Mouse (Mus musculus): ENCODE measurements around the gene Mgll. TPM values are rescaled to one million over a fixed set of nuclear protein-coding genes. Genes with fewer than 3 reads are reported as not detected.

Gene Mgll
- polyA plus RNA-seq, 1 experiment = 63.4 TPM

- 69% methylated on average over 3 of the region's 3 CpGs for WGBS
- no peak for DNase-seq
- H3K4me3 ChIP-seq (replicated peaks; ENCODE audit: insufficient read depth, low read depth, low read length) = no peak overlapping the region
- no peak for TF ChIP-seq CTCF (IDR thresholded peaks at IDR 0.05; ENCODE audit: borderline replicate concordance, insufficient read depth, low read depth, low read length)
- no peaks in the 10 kb centered on the region for H3K27me3 ChIP-seq (ENCODE audit: control insufficient read depth, insufficient read depth, low read length)
- no peaks in the 10 kb centered on the region for H3K4me1 ChIP-seq (ENCODE audit: control insufficient read depth, insufficient read depth, low read length)
- H3K27ac ChIP-seq (ENCODE audit: insufficient read depth, low read length) = no peak overlapping the region
These were observed 35.5 kb upstream of the Mgll start for GRCm38 (mm10) chr6:88688712-88689111.

- no peak for DNase-seq
- no peaks in the 10 kb centered on the region for H3K27me3 ChIP-seq (ENCODE audit: control insufficient read depth, insufficient read depth, low read length)
- no peak overlapping the region for H3K4me3 ChIP-seq (replicated peaks; ENCODE audit: insufficient read depth, low read depth, low read length)
- no peak for TF ChIP-seq CTCF (IDR thresholded peaks at IDR 0.05; ENCODE audit: borderline replicate concordance, insufficient read depth, low read depth, low read length)
- no peak for TF ChIP-seq POLR2A (IDR thresholded peaks at IDR 0.05; ENCODE audit: borderline replicate concordance, insufficient read depth, low read length)
- 81% methylated on average over 3 of the region's 3 CpGs for WGBS
- H3K4me1 ChIP-seq (ENCODE audit: control insufficient read depth, insufficient read depth, low read length) = no peaks in the 10 kb centered on the region
- H3K27ac ChIP-seq (ENCODE audit: insufficient read depth, low read length) = no peak overlapping the region
These were observed 34.0 kb upstream of the Mgll start for GRCm38 (mm10) chr6:88690211-88690610.

DNA sequence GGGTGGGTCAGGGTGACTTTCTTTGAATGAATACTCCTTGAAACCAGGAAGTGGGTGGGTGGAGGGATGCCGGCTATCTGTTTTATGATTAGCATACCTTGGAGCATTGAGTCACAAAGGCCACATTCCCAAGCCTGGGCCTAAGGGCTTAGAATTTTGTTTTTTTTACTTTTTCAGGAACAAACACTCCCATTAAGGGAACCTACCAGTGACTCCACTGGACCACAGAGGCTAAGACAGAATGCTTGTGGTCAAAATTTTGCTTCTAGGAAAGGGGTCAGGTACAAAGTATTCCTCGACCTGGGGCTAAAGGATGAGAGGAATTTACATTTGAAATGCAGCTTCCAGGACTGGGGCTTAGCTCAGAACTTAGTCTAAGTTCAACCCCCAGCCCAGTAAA is 32.9 kb upstream of the Mgll start:
- TF ChIP-seq POLR2A (IDR thresholded peaks at IDR 0.05; ENCODE audit: borderline replicate concordance, insufficient read depth, low read length) (no peak), CTCF (IDR thresholded peaks at IDR 0.05; ENCODE audit: borderline replicate concordance, insufficient read depth, low read depth, low read length) (no peak)
- Histone ChIP-seq H3K27ac (ENCODE audit: insufficient read depth, low read length) (no peak overlapping the region), H3K27me3 (ENCODE audit: control insufficient read depth, insufficient read depth, low read length) (no peaks in the 10 kb centered on the region), H3K4me1 (ENCODE audit: control insufficient read depth, insufficient read depth, low read length) (no peaks in the 10 kb centered on the region), H3K4me3 (replicated peaks; ENCODE audit: insufficient read depth, low read depth, low read length) (no peak overlapping the region)
- no peak for DNase-seq
- WGBS = 93% methylated on average over 2 of the region's 2 CpGs

DNA sequence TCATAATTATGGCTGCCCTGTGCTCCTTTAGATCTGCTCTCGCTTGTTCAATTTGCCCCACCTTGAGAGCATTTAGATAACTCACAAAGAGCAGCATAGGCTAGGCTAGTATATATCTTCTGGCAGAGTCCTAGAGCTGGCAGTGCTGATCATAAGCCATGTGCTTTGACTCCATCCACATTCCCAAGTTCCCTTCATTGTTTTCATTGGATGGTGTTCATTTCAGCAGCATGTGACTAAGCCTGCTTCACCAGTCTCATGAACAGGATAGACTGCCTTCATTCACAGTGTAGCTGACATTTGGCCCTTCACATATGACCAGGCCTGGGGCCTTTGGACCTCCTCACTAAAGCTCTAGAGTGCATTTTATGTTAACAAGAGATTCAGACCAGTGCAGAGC is 21.3 kb upstream of the Mgll start:
- WGBS = 97% methylated on average over 1 of the region's 1 CpGs

GRCm38 (mm10) chr6:88703731-88704130 is 20.5 kb upstream of the Mgll start:
- 65% methylated on average over 5 of the region's 5 CpGs for WGBS
- H3K4me1 ChIP-seq (ENCODE audit: control insufficient read depth, insufficient read depth, low read length) = no peaks in the 10 kb centered on the region

More for the DNA sequence above, 21.3 kb upstream of the Mgll start:
- no peak for DNase-seq
- Histone ChIP-seq H3K4me1 (ENCODE audit: control insufficient read depth, insufficient read depth, low read length) (no peaks in the 10 kb centered on the region), H3K4me3 (replicated peaks; ENCODE audit: insufficient read depth, low read depth, low read length) (no peak overlapping the region), H3K27me3 (ENCODE audit: control insufficient read depth, insufficient read depth, low read length) (no peaks in the 10 kb centered on the region), H3K27ac (ENCODE audit: insufficient read depth, low read length) (no peak overlapping the region)
- TF ChIP-seq POLR2A (IDR thresholded peaks at IDR 0.05; ENCODE audit: borderline replicate concordance, insufficient read depth, low read length) = no peak
- no peak for TF ChIP-seq CTCF (IDR thresholded peaks at IDR 0.05; ENCODE audit: borderline replicate concordance, insufficient read depth, low read depth, low read length)

GRCm38 (mm10) chr6:88708401-88709278 is 15.6 kb upstream of the Mgll start:
- no peak for TF ChIP-seq POLR2A (IDR thresholded peaks at IDR 0.05; ENCODE audit: borderline replicate concordance, insufficient read depth, low read length)
- TF ChIP-seq CTCF (IDR thresholded peaks at IDR 0.05; ENCODE audit: borderline replicate concordance, insufficient read depth, low read depth, low read length) = no peak
- H3K27ac ChIP-seq (ENCODE audit: insufficient read depth, low read length) = no peak overlapping the region
- no peak for DNase-seq
- H3K4me1 ChIP-seq (ENCODE audit: control insufficient read depth, insufficient read depth, low read length) = peaks cover 5% of the 10 kb centered on the region
- H3K4me3 ChIP-seq (replicated peaks; ENCODE audit: insufficient read depth, low read depth, low read length) = no peak overlapping the region
- WGBS = 89% methylated on average over 8 of the region's 8 CpGs
- H3K27me3 ChIP-seq (ENCODE audit: control insufficient read depth, insufficient read depth, low read length) = no peaks in the 10 kb centered on the region

More at GRCm38 (mm10) chr6:88703731-88704130, 20.5 kb upstream of the Mgll start:
- TF ChIP-seq CTCF (IDR thresholded peaks at IDR 0.05; ENCODE audit: borderline replicate concordance, insufficient read depth, low read depth, low read length) (no peak), POLR2A (IDR thresholded peaks at IDR 0.05; ENCODE audit: borderline replicate concordance, insufficient read depth, low read length) (no peak)
- H3K4me3 ChIP-seq (replicated peaks; ENCODE audit: insufficient read depth, low read depth, low read length) = no peak overlapping the region
- no peaks in the 10 kb centered on the region for H3K27me3 ChIP-seq (ENCODE audit: control insufficient read depth, insufficient read depth, low read length)
- no peak overlapping the region for H3K27ac ChIP-seq (ENCODE audit: insufficient read depth, low read length)
- no peak for DNase-seq

DNA sequence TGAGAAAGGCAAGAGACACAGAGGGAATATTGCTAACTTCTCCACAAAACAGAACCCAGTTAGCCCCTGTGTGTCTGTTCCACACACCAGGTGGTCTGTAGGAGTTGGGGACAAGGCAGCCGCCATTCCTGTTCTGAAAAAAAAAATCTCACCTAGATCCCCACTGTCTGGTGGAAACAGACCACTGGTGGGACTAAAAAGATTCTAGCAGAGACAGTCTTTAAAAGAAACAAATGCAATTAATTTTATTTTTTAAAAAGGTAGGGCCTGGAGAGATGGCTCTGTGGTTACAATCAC is 15.0 kb upstream of the Mgll start:
- Histone ChIP-seq H3K4me3 (replicated peaks; ENCODE audit: insufficient read depth, low read depth, low read length) (no peak overlapping the region), H3K27me3 (ENCODE audit: control insufficient read depth, insufficient read depth, low read length) (no peaks in the 10 kb centered on the region), H3K4me1 (ENCODE audit: control insufficient read depth, insufficient read depth, low read length) (peaks cover 11% of the 10 kb centered on the region), H3K27ac (ENCODE audit: insufficient read depth, low read length) (no peak overlapping the region)
- 97% methylated on average over 1 of the region's 1 CpGs for WGBS
- TF ChIP-seq POLR2A (IDR thresholded peaks at IDR 0.05; ENCODE audit: borderline replicate concordance, insufficient read depth, low read length) = no peak
- TF ChIP-seq CTCF (IDR thresholded peaks at IDR 0.05; ENCODE audit: borderline replicate concordance, insufficient read depth, low read depth, low read length) = no peak
- DNase-seq = no peak

- no peak overlapping the region for H3K4me3 ChIP-seq (replicated peaks; ENCODE audit: insufficient read depth, low read depth, low read length)
- H3K4me1 ChIP-seq (ENCODE audit: control insufficient read depth, insufficient read depth, low read length) = peaks cover 11% of the 10 kb centered on the region
- H3K27ac ChIP-seq (ENCODE audit: insufficient read depth, low read length) = no peak overlapping the region
- no peak for TF ChIP-seq POLR2A (IDR thresholded peaks at IDR 0.05; ENCODE audit: borderline replicate concordance, insufficient read depth, low read length)
- TF ChIP-seq CTCF (IDR thresholded peaks at IDR 0.05; ENCODE audit: borderline replicate concordance, insufficient read depth, low read depth, low read length) = no peak
- DNase-seq = no peak
- no peaks in the 10 kb centered on the region for H3K27me3 ChIP-seq (ENCODE audit: control insufficient read depth, insufficient read depth, low read length)
- 90% methylated on average over 3 of the region's 3 CpGs for WGBS
These were observed 12.9 kb upstream of the Mgll start for GRCm38 (mm10) chr6:88711313-88711712.

Measured in cerebellum, adult 2 months (tissue).